Mouse (Mus musculus) brain, embryonic 18.5 days (tissue): ENCODE results near the gene Grin3a.
"Not testable (repeated sequence)": the region's sequence is repeated elsewhere in the genome, so short reads cannot be mapped to it uniquely, and the experiment has no call there.

Experiments used
- DNase-seq: peaks from one replicate; pipeline ENCODE4 v3.0.0-alpha.2; 2012; ENCODE audit warnings: low read depth, low spot score

Gene Grin3a

DNA sequence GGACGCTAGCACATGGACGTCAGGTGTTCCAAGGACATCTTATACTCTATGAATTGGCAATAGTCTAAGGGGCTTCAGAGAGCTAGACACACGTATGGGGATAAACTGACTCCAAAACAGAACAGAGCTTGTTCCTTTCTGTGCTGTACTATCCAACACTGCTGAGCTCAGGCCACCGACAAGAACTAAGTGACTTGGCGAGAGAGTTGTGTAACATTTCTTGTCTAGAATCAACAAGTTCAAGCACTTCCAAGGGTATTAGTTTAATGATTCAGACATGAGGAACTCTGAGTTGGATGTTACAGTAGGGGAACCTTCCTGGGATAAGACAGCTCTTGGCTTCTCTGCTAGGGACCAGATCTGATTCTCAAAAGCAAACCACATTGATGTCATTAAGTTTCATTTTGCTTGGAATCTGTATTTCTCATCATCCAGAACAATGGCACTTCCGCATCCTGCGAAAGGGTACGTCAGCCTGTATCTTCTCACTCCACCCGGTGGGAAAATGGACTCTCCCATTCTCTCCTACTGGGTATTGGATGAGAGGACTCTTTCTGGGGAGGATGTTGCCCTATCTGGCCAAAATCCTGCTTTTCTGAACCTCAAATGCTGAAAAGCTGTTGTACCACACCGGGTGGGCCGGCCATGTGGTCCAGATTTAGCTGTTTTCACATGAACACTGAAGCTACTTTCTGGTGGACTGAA is 165.2 kb downstream of the Grin3a start:
- DNase-seq: no peak

DNA sequence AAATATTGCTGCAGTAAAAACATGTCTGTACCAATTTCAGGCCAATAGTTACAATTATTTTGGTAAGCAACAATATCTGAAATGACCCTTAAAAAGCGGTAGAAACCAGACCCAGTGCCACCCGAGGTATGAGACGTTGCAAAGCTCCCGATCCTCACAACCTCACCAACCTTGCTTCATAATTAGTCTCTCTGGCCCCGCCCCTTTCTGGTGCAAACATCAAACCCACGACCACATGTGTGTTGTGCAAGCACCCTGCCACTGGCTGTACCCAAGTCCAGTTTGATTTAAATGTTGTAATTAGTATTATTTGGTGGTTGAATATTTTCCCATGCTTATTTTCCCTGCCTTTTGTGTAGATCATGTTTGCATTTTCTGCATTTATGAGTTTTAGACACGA is 168.8 kb downstream of the Grin3a start:
- no peak for DNase-seq

DNA sequence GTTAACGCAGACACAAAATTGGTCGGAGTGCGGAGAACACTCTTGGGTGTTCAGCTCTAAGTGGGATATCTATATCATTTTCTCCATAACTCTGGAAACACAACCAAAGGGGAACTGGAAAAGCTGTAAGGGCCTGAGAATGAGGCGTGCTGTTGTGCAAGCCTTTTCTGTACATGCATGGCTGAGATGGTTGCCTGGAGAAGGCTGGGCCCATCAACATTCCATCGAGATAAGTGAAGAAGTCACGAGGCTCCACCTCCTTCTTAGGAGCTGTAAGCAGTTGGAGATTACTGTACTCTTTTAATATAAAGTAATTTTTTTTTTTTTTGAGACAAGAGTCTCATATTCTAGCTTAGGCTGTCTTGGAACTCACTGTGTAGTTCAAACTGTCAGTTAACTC is 169.5 kb downstream of the Grin3a start:
- DNase-seq: no peak

DNA sequence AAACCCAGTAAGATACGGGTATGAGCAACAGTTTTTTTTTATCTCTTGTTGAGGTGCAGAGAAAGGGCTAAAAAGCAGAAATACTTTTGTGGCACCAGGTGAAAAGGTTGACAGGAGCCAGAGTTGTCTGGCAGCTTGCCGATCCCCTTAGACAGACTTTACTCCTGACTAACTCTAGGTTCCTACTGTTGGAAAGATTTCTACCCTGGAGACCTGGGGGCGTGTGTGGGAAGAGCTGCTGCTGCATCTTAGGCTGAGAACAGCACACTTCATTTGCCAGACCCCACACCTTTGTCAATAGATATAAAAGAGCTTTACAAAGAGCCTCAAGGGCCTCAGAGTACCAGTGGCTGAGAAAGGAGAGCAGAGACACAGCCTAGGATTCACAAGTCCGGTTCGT is 180.7 kb downstream of the Grin3a start:
- DNase-seq: no peak

DNA sequence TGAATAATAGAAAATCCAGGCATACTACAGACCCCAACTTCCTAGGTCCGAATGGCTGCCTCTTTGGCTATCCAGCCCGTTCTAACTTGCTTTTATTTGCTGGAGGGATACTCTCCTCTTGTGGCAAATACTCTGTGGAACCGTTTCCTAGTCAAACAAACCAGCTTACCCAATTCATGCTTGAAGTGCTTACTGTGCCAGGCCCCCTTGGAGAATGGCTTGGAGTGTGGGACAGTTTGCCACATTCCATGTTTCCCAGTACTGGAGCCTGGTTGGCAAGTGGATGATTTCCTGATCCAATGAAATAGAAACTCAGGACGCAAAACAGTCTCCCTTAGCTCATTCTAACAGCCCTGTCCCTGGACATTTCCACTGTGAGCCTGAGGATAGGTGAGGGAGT is 183.3 kb downstream of the Grin3a start:
- DNase-seq: no peak

DNA sequence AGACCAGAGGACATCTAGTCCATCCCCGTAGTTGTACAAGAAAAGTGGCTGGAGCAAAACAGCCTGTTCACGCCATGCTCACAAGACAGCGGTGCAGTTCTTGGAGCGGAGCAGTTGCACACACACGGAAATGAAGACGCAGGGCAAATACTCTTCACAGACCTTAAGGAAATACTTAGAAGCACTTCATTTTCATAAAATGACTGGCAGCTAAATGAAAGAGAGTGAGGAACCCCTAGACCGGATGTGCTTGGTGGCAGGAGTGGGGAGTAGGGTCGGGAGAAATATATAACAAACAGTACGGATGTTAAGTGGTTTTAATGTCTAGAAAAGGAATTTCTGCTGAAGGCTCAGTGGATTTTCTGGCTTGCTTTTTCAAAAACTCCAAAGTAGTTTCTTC is 183.9 kb downstream of the Grin3a start:
- no peak for DNase-seq

DNA sequence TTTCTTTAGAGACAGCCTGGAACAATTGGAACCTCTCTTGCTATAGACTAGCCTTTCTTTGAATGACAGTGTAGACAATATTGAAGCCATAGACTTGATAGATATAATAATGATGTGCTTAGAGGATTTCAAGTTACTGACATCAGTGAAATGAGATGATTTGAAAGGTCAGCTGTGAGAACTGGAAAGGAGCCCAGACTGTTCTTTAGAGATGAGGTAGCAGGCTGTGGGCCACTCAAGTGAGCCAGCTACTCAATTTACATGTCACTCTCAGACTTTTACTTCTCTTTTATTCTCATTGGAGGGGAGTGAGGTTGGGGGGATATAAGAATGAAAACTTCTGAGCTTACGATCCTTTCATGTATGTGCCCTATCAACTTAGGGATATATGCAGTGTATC is 186.1 kb downstream of the Grin3a start:
- DNase-seq: no peak

DNA sequence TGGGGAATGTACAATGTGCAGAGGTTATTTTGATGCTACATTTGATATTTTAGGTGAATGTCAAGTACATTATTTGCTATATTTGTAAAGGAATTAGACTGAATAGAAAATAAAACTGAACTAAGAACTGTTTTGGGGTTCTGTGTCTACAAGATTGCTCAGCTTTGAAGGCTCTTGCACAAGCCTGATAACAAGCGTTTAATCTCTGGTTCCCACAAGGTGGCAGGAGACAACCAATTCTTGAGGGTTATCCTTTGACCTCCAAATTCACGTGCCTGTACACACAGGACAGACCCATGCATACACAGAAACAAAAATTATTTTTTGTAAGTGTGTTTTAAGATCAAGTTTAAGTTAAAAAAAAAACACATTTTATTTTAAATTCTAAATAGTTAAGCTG is 205.6 kb downstream of the Grin3a start:
- no peak for DNase-seq

DNA sequence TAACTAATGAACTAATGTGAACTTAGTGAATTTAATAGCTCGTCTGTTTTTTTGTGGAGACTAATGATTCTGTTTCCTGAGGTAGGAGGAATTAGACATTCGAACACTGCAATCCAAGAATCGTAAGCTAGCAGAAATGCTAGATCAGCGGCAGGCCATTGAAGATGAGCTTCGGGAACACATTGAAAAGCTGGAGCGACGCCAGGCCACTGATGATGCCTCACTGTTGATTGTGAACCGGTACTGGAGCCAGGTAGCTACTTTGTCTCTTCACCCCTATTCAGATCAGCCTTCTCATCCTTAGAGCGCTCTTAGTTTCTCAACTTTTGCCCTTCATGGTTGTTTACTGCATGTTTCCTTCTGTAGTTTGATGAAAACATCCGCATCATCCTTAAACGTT is 207.7 kb downstream of the Grin3a start:
- no peak for DNase-seq

DNA sequence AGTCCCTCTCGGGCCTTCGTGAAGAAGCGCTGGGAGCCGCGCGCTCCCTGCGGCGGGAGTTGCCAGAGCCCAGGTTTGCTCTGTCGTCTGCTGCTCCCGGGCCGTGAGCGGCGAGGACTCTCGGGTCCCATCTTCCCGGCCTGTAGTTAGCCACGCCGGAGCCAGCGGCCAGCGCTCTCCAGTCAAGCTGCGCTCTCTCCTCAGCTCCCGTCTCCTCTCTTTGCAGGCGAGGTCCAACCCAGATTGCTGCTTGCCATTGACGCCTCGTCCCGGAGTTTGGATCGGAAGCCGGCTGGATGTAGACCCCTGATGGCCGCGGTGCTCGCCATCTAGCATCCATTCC is 213.4 kb downstream of the Grin3a start:
- no peak for DNase-seq

DNA sequence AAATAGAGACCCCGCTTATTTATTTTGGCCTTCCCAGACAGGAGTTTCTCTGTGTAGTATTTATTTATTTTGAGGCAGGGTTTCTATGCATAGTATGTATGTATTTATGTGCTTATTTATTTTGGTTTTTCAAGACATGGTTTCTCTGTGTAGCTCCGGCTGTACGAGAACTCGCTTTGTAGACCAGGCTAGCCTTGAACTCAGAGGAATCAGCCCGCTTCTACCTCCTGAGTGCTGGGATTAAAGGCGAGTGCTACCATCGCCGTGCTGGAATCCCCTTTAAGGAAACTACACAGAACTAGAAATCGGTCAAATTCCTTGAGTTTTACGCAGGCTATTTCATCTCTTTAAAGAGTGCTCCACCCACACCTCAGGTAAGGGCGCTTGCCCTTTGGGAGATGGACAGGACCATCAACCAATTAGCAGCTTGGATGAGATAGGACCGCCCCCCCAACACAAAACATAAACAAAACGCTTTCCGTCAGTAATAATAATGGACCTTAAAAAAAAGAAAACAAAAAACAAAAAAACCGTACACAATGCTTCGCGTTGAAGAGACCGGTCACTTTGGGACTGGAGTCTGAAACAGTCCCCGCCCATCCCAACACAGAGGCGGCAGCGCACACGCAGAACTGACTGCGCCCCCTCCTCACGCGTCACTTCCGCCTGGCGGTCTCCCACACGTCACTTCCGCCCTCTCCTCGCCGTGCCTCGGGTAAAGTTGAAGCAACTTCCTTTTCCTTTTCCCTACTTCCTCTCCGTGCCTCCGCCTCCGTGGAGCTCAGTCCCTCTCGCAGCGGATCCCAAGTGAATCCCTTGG is 214.0 kb downstream of the Grin3a start, which contains the start of gene Rnf20:
Rnf20 (plus strand) TSS at position 688 of the 820 bp plus-strand sequence.
- peak; percentile 94 for DNase-seq

DNA sequence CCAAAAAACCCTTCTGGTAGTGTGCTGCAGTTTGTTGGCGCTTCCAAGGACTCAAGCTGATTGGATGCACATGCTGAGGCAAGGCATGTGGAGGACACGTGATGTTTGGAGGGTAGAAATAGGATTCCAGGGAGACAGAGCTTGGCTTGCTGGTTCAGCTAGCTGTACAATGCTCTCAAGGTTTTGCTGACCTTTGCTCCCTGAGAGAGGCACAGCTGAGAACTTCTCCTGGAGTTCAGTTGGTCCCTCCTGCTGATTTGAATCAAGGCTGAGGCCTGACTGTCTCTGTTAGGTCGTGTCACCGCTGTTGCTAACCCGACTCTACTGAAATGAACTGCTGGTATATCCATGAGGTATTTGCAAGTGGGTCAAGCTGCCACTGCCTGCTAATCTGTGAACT is 216.6 kb downstream of the Grin3a start:
- DNase-seq: no peak

DNA sequence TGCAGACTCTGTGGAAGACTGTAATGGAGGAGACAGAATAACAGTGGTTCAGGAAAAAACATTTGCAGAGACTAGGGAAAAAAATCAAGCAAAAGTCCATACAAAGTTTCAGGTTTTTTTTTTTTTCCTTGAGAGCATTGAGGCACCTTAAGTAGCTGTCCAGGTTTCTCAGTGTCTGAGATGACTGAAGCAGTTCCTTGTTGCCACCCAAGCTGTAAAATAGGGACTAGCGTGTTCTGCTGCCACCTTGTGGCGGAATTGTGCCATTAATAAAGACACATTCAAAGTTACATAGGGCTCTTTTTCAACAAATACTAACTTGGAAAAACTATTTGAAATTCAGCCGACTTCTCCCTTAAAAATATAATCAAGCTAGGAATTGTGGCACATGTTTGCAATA is 218.6 kb downstream of the Grin3a start:
- DNase-seq: peak; percentile 52

DNA sequence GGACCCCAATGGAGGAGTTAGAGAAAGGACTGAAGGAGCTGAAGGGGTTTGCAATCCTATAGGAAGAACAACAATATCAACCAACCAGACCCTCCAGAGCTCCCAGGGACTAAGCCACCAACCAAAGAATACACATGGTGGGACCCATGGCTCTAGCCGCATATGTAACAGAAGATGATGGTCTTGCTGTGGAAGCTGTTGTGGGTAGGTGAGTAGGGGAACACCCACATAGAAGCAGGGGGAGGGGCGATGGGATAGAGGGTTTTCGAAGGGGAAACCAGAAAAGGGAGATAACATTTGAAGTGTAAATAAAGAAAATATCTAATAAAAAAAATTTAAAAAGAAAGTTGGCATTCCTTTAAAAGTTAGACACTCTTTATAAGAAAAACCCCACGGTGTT is 220.6 kb downstream of the Grin3a start:
- DNase-seq: not testable (repeated sequence)

DNA sequence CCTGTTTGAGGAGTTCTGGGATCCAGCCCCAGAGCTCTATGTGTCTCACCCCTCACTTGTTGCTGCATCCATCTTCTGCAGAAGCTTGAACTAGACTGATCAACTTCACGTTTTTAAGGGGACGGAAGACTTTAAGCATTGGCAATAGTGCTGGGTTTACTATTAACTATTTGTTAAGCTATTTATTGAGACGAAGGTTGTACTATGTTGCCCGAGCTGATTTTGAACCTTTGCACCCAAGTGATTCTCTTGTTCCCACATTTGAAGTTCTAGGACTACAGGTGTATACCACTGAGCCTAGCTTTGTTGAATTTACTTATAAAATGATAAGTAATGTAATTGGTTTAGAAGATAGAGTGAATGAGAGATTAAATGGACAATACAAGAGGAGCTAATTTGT is 221.6 kb downstream of the Grin3a start:
- no peak for DNase-seq

DNA sequence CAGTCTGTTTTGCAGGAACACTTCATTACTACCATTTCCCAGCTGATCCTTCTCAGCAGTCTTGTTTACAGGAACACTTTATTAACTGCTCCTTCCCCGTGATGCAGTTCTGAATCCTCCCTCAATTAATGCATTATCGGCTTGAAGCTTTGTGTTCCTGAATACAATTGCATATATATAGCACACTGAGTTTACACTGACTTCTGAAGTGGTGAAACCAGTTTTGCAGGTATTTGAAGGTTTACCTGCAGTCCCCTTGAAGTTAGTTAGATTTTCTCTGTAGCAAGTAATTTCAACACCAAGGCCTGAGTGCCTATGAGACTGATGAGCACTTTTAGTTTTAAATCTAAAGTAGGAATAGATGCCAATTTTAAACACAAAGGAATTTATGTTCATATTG is 223.3 kb downstream of the Grin3a start:
- DNase-seq: no peak

DNA sequence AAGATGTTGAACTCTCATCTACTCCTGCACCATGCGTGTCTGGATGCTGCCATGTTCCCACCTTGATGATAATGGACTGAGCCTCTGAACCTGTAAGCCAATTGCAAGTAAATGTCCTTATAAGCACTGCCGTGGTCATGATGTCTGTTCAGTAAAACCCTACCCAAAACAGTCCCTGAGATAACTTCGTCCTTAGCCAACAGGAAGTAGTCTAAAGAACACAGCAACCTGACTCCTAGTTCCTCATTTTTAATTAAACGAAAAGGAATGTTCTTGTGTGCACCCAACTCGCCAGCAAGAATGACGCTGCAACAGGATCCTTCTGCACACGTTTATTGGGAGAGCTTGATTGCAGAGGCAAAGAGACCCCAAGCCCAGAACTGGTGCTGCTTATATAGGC is 225.7 kb downstream of the Grin3a start:
- DNase-seq: not testable (repeated sequence)

DNA sequence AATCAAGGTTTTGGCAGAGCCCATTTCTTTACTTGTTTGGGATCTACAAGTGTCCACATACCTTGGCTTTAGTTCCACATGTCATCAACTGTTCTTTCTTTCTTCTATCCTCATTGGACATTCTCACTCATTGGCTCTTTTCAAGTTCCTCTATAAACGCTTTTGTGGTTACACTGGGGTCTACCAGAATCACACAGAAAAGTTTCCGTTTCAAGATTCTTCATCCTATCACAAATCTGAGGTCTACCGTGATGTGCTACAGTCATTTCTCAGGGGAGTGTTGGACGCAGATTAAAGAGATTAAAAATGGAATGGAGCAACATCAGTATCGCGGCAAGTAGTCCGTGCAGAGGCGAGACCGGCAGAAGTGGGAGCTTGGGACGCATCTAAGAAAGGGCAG is 228.6 kb downstream of the Grin3a start:
- no peak for DNase-seq
